Mouse (Mus musculus) kidney, postnatal 36 days (tissue): Measurements from ENCODE around the gene Zfp786.
"Not testable (repeated sequence)": the region's sequence is repeated elsewhere in the genome, so short reads cannot be mapped to it uniquely, and the experiment has no call there.

Source experiments
- DNase-seq, 2 experiments: peaks; one replicate each; pipeline ENCODE4 v3.0.0; 2021 to 2022; ENCODE audit warnings: mixed read lengths in 2 of 2

The Zfp786 gene

GRCm38 (mm10) chr6:47771760-47772159 is 58.9 kb downstream of the Zfp786 start:
- not testable (repeated sequence) for DNase-seq

- DNase-seq = not testable (repeated sequence)
These were observed 59.6 kb downstream of the Zfp786 start for GRCm38 (mm10) chr6:47771113-47771512.

- not testable (repeated sequence) for DNase-seq
These were observed 60.8 kb downstream of the Zfp786 start for GRCm38 (mm10) chr6:47769861-47770260.
